Mouse (Mus musculus) megakaryocyte, embryonic 14.5 days (primary cell): Measurements from ENCODE around the gene Clip2.

Experiments
- FLI1 ChIP-seq: IDR thresholded peaks from 2 replicates; pipeline ENCODE4 v1.6.1; 2012; ENCODE audit warnings: low read length, inconsistent platforms, mixed read lengths
- GATA1 ChIP-seq: IDR thresholded peaks from 3 replicates; pipeline ENCODE4 v1.6.1; 2012; ENCODE audit warnings: mixed read lengths, low read length, inconsistent platforms, borderline replicate concordance

GRCm38 (mm10) chr5:134576517-134577220, 24.4 kb upstream of the Clip2 start:
- TF ChIP-seq GATA1 (no peak), FLI1 (no peak)
